Mouse (Mus musculus) 3134 (cell line): ENCODE measurements around the gene Fkbp7.
"Not testable (repeated sequence)": the region's sequence is repeated elsewhere in the genome, so short reads cannot be mapped to it uniquely, and the experiment has no call there.

Experiments
- DNase-seq: peaks from one replicate; pipeline ENCODE4 v3.0.0-alpha.2; 2011; ENCODE audit warnings: low spot score; ENCODE audit not compliant: insufficient read length; ENCODE audit errors: extremely low read depth

Gene Fkbp7

DNA sequence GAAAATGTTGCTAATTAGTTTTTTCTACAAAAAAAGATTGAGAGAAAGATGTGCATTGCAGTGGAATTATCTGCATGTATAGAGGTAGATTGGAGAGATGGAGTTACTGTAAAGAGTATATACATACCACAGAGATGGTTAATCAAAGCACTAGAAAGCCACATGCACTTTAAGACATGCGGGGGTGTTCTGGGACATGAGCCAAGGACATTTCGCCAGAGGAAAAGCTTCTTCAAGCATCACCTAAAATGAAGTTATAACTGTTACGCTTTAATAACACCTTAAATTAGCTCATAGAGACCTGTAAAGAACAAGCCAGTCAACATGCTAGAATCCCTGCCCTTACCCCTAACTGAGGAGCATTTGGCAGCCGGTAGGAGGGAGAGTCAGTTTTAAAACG lies 5.7 kb downstream of the Fkbp7 start:
- DNase-seq, result no peak

DNA sequence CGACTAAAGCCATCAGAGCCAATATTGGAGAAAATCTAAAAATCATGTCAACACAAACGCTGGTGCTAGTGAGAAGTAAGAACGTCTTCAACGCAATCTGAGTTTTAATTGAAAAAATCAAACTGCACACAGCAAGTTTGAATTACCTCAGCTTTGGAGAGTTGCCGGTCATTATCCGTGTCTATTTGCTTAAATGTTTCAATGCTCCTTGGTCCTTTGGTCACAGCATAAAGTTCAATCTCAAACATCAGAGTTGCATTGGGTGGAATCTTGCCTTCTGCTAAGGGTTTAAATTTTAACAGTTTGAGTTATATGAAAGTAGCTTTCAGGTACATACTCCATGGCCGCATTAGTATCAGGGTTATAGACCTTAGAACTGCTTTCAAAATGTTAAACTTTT lies 7.4 kb downstream of the Fkbp7 start:
- no peak for DNase-seq

DNA sequence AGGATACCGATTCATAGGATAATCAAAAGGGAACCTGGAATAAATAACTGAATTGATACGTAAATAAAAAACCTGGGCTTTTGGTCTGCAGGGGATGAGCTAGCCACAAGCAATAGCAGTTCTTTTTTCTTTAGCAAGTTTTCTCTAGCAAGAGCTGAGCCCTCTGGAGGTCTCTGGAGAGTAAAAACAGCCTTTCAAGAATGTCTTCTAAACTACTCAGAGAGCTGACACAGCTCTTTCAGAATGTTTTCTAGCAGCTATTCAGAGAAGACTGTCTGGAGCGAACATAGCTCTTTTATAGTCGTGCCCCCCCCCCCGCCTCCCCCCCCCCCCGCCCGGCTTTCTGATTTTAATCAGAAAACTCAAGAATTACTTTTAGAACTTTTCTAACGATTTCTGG lies 13.5 kb downstream of the Fkbp7 start:
- no peak for DNase-seq

DNA sequence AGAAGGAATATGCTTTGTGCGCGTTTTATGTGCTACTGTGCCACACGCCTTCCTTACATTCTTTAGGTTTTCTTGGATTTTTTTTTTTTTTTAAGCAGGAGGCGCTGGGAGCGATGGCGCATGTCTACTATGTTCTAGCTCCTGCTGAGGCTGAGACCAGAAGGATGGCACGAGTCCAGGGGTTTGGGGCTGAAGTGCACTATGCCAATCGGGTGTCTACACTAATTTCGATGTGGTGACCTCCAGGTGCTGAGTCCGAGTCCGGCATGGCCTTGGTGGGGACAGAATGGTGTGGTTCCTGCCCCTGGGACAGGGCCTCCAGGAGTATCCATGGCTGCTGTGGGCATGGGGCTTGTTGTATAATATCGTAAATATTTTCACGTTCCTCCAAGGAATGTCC lies 14.4 kb downstream of the Fkbp7 start:
- no peak for DNase-seq

DNA sequence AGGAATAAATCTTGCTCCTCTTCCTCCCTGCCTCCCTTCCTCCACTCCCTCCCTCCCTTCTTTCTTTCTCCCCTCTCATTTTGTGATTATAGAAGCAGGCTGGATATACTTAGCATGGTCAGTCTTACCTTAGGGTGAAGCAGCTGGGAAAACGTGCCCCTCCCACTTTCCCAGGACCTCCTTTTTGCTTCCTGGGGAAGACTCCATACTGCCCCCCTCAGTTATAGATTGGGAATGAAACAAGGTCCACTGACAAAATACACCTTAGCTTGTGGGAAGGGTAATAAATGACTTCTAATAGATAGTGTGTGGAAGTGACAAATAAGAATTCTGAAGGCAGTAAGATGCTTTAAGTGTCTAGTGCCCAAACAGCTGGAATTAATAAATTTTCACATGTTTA lies 16.9 kb downstream of the Fkbp7 start:
- DNase-seq, result no peak

DNA sequence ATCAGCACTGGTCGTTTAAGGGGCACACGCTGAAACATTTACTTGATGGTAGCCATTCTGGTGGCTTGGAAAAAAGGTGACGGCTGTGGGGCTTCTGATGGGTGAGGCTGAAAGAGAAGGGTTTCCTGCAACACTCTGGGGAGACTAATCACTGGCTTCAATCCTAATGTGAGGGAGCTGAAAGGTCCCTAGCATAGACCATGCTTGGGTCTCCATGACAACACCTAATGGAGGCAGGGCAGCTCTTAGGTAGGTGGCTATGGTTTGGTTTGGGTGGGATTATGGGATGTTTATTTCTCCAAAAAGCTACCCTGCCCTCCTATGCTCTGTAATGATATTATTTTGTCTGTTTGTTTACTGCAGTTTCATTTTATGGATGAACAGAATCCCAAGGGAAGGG lies 17.5 kb downstream of the Fkbp7 start:
- no peak for DNase-seq

DNA sequence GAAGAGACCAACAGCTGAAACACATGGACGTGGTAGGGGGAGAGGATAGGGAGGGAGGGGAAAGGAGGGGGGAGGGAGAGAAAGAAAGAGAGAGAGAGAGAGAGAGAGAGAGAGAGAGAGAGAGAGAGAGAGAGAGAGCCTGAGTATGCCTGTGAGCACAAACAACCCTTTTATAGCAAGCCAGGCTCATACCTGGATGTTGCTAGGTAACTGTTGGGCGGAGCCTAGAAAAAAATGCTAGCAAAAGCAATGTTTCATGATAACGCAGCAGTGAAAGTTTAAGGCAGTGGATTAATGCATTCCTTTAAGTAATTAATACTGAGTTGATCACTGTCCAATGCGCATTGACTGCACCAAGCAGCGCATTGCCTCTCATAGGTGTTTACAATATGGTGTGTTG lies 18.3 kb downstream of the Fkbp7 start:
- DNase-seq, result no peak

DNA sequence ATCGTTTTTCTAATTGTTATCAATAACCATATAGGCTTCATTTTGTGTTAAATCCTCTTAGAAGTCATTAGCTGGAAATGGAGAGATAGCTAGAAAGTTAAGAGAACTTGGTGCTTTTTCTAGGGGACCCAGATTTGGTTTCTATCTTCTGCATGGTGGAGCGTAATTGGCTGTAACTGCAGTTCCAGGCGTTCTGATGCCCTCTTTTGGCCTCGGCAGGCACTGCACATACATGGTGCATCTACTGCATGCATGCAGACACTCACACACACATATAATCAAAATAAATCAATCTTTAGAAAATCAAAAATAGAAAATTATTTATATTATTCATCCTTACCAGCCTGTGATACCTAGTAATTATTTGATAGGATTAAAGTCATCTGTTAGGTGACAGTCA lies 19.8 kb downstream of the Fkbp7 start:
- DNase-seq, result no peak

DNA sequence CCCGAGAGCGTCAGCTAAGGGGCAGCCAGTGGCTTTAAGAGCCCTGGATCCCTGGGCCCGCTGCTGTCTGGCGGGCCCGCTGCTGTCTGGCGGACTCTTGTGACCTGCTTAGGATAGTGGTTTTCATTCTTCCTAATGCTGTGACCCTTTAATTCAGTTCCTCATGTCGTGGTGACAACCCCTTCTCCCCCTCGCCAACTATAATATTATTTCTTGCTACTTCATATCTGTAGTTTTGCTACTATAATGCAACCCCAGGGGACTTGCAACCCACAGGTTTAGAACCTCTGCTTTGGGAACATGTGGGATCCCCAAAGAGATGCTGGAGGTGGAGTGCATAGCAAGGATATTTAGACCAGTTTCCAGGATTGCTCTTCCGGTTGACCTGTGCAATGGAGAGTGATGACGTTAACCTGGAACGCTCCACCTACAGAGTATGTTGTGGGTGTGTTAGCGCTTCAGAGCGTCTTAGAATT lies 24.2 kb downstream of the Fkbp7 start:
- no peak for DNase-seq

DNA sequence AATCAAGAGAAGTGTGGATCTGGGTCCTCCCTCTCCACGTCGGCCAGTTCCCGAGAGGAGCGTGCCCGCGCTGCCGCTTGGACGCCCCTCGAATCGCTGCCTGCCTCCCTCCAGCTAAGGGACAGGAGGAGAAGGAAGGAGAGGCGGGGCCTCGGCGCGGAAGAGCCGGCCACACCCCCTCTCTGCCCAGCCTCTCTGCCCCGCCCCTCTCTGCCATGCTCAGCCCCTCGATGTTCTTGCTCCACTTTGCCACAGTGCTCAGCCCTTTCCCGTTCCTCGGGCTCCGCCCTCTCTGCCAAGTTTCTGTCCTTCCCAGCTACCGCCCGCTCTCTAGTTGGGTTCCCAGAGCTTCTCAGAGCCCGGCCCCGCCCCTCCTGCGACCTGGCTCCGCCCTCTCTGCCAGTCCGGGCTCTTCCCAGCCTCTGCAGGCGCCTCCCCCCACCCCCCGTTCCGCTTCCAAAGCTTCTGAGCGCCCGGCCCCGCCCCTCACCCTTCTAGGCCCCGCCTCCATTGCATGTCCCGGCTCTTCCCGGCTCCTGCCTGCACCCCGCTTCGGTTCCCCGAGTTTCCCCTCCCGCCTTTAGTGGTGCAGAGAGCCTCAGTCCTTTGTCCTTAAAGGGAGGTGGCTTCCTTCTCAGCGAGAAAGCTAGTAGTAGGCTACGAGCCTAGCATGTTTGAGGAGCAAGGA lies 24.9 kb downstream of the Fkbp7 start, which contains the start of the genes Prkra and Pjvk:
Gene Prkra, minus strand, starts transcription at position 133 of the 688 bp plus-strand sequence.
Gene Pjvk, plus strand, starts transcription at position 594 of the 688 bp plus-strand sequence.
- peak; percentile 97 for DNase-seq

DNA sequence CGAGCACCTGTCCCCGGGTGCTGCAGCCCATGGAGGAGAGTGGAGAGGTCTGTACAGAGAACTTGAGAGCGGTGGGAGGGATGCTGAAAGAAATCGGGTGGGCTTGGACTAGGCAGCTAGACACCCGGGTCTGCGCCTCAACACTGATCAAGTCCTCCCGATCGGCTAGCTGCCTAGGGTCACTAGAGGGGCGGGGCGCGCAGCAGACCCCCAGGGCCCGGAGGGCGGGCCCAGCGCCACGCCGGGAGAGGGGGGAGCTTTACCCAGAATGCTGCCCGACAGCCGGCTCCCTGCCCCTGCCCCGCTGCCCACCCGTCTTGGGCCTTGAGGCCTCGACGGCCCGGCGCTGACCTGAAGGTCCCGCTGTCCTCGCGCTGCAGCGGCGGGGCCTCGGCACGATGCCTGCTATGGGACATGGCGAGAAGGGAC lies 25.5 kb downstream of the Fkbp7 start:
- DNase-seq, result no peak

DNA sequence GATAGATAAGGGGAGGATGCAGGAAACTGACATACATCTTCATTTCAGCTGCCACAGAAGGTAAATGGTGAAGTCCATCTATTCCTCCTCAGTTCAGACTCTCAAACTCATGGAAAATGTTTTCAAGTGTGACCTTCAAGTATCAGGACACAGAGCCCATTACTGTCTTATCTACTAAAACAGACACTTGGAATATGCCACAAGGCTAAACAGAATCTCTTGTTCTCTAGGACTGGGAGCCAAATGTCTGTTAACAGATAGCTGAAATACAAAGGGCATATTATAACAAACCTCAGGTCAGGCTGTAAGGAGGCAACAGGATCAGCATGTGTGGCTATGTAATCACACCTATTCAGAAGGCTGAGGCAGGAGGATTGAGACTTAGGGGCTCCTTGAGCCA lies 29.1 kb downstream of the Fkbp7 start:
- DNase-seq, result no peak

DNA sequence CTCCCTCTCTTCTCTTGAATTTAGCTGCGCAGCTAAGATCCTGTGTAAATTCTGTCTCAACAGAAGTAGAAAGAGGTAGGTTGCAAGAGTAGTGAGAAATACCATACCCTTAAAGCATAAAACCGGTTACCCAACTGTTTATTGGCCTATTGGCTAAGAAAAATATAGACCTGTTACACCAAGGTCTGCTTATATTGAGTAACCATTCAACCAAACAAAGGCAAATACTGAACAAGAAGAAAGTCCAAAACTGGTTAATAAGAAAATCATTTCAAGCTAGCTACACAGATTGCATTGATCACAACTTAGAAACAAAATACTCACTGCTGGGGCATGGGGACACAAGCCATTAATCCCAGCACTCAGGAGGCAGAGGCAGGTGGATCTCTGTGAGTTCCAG lies 33.3 kb downstream of the Fkbp7 start:
- no peak for DNase-seq

DNA sequence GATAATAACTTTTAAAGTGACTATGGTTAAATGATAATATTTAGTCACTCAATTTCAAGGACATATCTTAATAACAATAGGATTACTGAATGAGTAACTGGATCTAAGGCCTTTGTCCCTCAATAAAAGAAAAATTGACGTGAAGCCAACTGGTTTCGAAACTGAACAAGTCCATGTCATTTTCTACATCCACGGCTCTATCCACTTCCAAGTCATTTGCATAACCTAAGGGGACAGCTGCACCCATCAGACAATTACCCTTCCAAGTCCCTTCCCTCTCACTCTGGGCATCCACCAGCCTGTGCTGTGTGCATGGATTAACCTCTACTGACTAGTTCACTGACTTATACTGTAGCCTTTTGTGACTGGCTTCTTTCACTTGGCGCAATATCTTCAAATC lies 41.3 kb downstream of the Fkbp7 start:
- no peak for DNase-seq

DNA sequence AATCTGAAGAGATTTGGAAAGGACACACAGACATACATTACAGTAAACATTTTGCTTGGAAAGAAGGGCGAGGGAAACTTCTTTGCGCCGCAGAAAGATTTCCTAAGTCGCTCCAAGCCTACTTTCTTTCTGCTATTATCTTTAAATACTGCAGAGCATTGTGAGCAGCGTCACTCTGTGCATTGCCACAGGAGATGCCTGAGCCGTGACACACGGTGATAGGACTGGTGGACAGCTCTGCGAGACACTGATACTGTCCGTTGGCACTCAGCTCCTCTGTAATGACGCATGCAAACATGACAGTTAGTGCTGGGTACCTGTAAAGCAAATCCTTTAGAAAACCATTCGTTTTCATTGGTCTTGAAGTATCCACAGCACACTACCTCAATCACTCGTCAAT lies 42.6 kb downstream of the Fkbp7 start:
- DNase-seq, result no peak

DNA sequence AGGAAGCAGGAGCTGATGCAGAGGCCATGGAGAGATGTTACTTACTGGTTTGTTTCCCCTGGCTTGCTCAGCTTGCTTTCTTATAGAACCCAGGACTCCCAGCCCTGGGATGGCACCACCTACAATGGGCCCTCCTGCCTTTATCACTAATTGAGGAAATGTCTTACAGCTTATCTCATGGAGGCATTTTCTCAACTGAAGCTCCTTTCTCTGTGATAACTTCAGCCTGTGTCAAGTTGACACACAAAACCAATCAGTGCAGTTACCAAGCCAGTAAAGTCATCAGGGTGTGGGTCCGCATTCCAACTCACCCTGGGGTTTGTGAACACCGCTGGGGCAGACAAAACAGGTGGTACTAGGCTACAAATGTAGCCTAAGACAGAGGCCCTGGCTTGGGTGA lies 50.6 kb downstream of the Fkbp7 start:
- DNase-seq, result not testable (repeated sequence)

DNA sequence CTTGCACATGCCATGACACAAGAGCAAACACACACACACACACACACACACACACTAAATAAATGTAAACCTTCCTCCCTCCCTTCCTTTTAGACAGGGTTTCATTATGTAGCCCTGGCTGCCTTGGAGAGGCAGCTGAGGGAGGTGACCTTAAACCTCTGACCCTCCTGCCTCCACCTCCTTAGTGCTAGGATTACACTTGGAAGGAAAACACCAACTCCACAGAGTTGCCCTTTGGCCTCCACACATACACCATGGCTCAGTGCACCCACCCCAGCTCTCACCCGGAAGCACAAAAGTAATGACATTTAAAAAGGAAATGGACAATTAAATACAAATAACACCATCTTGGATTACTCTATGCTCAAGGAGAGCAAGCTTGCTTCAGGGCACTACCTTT lies 51.2 kb downstream of the Fkbp7 start:
- no peak for DNase-seq

DNA sequence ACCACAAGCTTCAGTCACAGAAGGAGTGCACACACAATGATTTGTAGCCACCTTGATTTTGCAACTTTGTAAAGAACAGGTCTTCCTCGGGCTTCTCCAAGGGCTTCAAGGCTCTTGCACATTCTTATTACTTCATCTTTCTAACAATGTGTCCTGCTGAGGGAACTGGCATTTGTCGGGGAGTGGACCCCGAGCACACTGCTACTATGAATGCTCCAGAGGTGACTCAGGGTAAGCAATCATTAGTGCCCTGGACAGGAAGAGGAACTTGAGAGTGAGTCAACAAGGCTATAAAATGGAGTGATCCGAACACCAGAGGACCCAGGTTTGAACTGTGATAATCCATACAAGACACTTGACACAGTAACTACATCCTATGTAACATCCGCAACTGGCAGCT lies 52.7 kb downstream of the Fkbp7 start:
- DNase-seq, result no peak

DNA sequence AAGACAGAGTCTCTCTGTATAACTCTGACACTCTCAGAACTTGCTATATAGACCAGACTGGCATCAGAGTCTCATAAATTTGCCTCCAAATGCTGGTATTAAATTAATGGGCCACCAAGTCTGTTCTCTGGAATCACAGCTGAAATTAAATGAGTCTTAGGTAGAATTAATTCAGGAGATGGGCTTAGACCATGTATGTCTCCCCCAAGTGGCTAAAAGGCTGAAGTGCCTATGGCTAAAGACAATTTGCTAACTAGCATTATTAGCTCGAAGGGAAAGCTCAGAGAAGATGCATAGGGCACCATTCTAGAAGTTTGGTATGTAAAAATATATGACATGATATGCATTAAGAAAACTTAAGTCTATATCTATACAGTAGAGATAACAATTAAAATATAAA lies 54.8 kb downstream of the Fkbp7 start:
- no peak for DNase-seq
